Mouse (Mus musculus): ENCODE results near the gene Six1.
"Not testable (repeated sequence)": the region's sequence is repeated elsewhere in the genome, so short reads cannot be mapped to it uniquely, and the experiment has no call there.

The Six1 gene

GRCm38 (mm10) chr12:73053668-73054241, at the start of gene Six1:
TSS of gene Six1 (minus strand) at chr12:73053887.
- in situ Hi-C loops (cut with MboI, MseI), result loop anchor here (5.0 kb wide), 2 partner anchors 49 to 59 kb away; partner anchors contain the start of gene Six4 (in 1 of the 2)

GRCm38 (mm10) chr12:73098593-73098992, 44.9 kb upstream of the Six1 start:
- in situ Hi-C loops (cut with MboI, MseI), result no loop called here

GRCm38 (mm10) chr12:73096177-73096576, 42.5 kb upstream of the Six1 start:
- in situ Hi-C loops (cut with MboI, MseI), result not testable (repeated sequence)

GRCm38 (mm10) chr12:73094605-73095004, 40.9 kb upstream of the Six1 start:
- in situ Hi-C loops (cut with MboI, MseI), result no loop called here

- in situ Hi-C loops (cut with MboI, MseI), result no loop called here
Observed at GRCm38 (mm10) chr12:73094189-73094588, 40.5 kb upstream of the Six1 start.

DNA sequence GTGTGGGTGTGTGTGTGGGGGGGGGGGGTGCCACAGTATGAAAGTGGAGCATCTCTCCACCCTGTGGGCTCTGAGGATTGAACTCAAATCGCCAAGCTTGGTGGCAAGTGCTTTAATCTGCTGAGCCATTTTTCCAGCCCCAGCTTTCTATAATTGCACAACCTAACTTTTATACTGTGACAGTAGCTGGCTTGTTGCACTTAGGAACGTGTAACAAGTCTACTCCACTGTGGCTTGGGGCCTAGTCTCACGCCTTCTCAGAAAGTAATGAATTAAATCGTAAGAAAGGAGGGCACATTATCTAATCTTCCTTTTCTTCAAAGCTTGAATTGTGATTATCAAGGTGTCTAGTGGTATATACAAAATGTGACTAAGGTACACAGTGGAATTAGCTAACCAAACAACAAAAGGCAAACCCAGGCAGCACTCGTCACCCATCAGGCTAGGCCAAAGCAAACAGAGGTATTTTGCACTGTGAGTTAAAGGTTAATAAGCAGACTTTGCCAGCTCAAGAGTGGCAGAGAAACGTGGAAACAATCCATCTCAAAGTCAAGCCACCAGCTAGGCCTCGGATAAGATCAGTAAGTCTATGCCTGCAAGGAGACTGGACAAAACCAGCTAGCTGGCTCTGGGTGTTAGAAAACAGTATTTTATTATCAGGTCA, 37.1 kb upstream of the Six1 start:
- in situ Hi-C loops (cut with MboI, MseI), result no loop called here

DNA sequence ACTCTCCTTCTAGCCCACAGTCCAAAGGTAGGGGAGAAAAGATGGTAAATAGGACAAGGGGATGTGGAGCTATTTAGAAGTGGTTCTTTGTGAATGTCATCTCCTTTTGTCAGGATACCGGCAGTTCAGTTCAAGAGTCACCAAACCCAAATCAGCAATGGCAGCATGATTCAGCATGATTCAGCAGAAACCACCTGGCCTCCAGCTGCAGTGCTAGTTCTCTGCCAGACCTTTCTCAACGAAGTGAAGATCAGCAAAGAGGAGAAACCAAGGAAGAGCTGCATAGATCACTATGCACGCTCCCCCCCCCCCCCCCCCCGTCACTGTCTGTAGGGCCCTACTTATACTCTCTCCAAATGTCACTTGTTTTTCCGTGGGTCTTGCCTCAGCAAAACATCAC, 35.2 kb upstream of the Six1 start:
- in situ Hi-C loops (cut with MboI, MseI), result loop anchor here in 1 of 2 experiments (10.0 kb wide), 1 partner anchor 1754 kb away; no protein-coding TSS in a partner anchor

- in situ Hi-C loops (cut with MboI, MseI), result loop anchor here in 1 of 2 experiments (10.0 kb wide), 1 partner anchor 1754 kb away; no protein-coding TSS in a partner anchor
Observed at GRCm38 (mm10) chr12:73088500-73088899, 34.8 kb upstream of the Six1 start.

GRCm38 (mm10) chr12:73087086-73087485, 33.4 kb upstream of the Six1 start:
- in situ Hi-C loops (cut with MboI, MseI), result loop anchor here in 1 of 2 experiments (10.0 kb wide), 1 partner anchor 1752 kb away; no protein-coding TSS in a partner anchor

- in situ Hi-C loops (cut with MboI, MseI), result loop anchor here in 1 of 2 experiments (10.0 kb wide), 1 partner anchor 1751 kb away; no protein-coding TSS in a partner anchor
Observed at GRCm38 (mm10) chr12:73085739-73086630, 32.3 kb upstream of the Six1 start.

- in situ Hi-C loops (cut with MboI, MseI), result loop anchor here in 1 of 2 experiments (10.0 kb wide), 1 partner anchor 1749 kb away; no protein-coding TSS in a partner anchor
Observed at GRCm38 (mm10) chr12:73083773-73084172, 30.1 kb upstream of the Six1 start.

DNA sequence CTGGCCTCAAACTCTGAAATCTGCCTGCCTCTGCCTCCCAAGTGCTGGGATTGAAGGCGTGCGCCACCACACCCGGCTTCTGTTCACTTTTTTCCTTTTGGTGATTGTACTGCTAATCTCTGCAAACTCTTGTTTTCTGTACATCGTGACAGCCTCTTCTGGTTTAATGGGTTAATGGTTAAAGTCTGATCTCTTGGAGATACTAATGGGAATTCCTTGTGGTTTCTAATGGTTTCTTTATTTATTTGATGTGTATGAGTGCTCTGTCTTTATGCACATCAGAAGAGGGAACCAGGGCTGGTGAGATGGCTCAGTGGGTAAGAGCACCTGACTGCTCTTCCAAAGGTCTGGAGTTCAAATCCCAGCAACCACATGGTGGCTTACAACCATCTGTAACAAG, 28.1 kb upstream of the Six1 start:
- in situ Hi-C loops (cut with MboI, MseI), result loop anchor here in 1 of 2 experiments (10.0 kb wide), 1 partner anchor 1747 kb away; no protein-coding TSS in a partner anchor

- in situ Hi-C loops (cut with MboI, MseI), result no loop called here
Observed at GRCm38 (mm10) chr12:73060805-73061410, 7.2 kb upstream of the Six1 start.

GRCm38 (mm10) chr12:73057492-73057891, 3.8 kb upstream of the Six1 start:
- in situ Hi-C loops (cut with MboI, MseI), result no loop called here

DNA sequence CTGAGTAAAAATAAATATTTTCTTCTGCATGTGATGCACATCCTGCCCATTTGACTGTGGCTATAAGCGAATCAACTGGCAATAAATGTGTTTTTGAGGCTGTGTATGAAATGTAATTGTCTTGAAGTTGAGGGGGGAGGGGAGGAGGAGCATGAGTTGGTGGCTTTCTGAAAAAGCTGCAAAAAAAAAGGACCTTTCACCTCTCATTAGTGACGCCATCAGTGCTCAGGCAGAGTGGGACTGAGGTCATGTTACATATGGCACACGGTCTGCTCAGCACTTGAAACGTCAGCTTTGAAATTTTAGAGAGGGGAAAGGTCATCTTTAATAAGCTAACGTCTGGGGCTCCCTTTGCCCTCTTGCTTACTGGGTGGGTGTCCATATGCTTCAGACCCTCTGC, 1.8 kb upstream of the Six1 start:
- in situ Hi-C loops (cut with MboI, MseI), result no loop called here

GRCm38 (mm10) chr12:73054576-73055185, 994 bp upstream of the Six1 start:
- in situ Hi-C loops (cut with MboI, MseI), result loop anchor here (5.0 kb wide), 2 partner anchors 48 to 58 kb away; partner anchors contain the start of gene Six4 (in 1 of the 2)

GRCm38 (mm10) chr12:73052651-73053591, 766 bp downstream of the Six1 start:
- in situ Hi-C loops (cut with MboI, MseI), result loop anchor here (5.0 kb wide), 2 partner anchors 49 to 59 kb away; partner anchors contain the start of gene Six4 (in 1 of the 2)

DNA sequence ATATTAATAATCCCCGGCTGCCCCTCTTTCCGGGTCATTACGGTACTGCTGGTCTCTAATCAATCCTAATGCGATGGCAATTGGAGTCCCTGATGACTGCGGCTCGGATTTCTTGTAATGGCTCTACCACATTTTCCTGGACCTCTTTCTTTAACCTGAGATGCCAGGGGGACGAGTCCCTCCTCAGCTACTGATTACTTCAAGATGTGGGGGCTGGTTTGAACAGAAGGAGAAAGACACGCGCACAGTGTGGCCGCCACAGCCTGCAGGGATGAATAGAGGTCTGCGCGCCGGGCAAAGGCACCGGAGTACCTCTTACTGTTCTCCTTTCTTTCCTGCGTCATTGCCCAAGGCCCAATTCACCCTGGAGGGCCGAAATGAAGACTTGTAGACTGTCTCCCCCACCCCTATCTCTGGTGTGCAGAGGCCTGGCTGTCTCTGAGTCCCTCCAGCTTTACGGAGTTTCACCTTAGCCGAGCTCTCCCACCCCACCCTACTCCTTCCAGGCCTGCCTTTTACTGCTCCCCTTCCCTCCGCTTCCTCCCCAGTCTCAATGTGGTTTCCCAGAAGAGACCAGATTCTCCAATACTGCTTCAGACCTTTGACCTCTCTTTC, 1.5 kb downstream of the Six1 start:
- in situ Hi-C loops (cut with MboI, MseI), result loop anchor here (5.0 kb wide), 2 partner anchors 50 to 60 kb away; partner anchors contain the start of gene Six4 (in 1 of the 2)
